Mouse (Mus musculus): ENCODE measurements around the gene Aasdh. TPM values are rescaled to one million over a fixed set of nuclear protein-coding genes. Genes with fewer than 3 reads are reported as not detected.
A peak's percentile ranks its signal among the peaks of the same experiment; 100 is the strongest.
"Not testable (repeated sequence)": the region's sequence is repeated elsewhere in the genome, so short reads cannot be mapped to it uniquely, and the experiment has no call there.

Gene Aasdh
- polyA plus RNA-seq, 1 experiment from 2014 or later, result 18.5 TPM

DNA sequence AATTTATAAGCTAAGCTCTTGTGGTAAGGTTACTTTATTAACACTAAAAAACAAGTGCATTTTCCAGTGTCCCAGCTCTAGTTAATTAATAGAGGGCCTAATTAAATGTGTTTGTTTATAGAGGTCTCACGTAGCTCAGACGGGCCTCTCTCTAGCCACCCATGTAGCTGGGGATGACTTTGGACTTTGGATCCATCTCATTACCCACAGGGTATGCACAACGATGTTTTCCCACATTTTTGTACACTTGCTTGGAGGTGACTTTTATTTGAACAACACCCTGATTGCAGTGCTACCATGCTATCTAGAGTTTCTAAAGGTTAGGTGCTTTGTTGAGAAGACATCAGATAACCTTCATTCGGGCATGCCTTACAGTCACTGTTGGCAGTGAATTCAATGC is 37.2 kb upstream of the Aasdh start:
- no peak overlapping the region for H3K27ac ChIP-seq
- no peak overlapping the region for H3K9ac ChIP-seq
- no peaks in the 10 kb centered on the region for H3K27me3 ChIP-seq (replicated peaks)
- H3K9me3 ChIP-seq, result no peaks in the 10 kb centered on the region
- no peak overlapping the region for H3K4me3 ChIP-seq
- 90% methylated on average over 4 of the region's 4 CpGs for WGBS
- no peak overlapping the region for H3K4me2 ChIP-seq (replicated peaks)
- no peaks in the 10 kb centered on the region for H3K4me1 ChIP-seq
- ATAC-seq (ENCODE audit: low FRiP score, low read depth), result no peak
- H3K36me3 ChIP-seq, result peaks cover 19% of the 10 kb centered on the region

DNA sequence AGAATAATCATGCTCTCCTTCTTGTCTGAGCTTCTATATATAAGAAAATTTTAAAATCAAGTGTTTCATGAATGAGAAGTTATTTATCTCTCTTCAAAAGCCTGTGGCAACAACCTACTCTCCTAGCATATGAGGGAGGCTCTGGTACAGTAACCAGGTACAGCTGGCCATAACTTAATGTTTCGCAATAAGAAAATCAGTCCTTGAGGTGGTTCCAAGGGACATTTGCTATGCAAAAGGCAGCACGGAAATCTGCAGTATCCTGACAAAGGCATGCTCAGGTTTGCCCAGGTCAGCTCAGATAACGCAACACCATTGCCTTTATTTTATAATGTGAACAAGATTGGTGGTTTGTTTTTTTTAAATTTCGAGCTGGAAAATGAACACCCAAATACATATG is 36.7 kb upstream of the Aasdh start:
- Histone ChIP-seq H3K4me3 (no peak overlapping the region), H3K27ac (no peak overlapping the region), H3K27me3 (replicated peaks) (no peaks in the 10 kb centered on the region), H3K4me2 (replicated peaks) (no peak overlapping the region), H3K9me3 (no peaks in the 10 kb centered on the region), H3K36me3 (peaks cover 19% of the 10 kb centered on the region), H3K9ac (no peak overlapping the region), H3K4me1 (no peaks in the 10 kb centered on the region)
- ATAC-seq (ENCODE audit: low FRiP score, low read depth), result no peak
- 92% methylated on average over 4 of the region's 4 CpGs for WGBS

DNA sequence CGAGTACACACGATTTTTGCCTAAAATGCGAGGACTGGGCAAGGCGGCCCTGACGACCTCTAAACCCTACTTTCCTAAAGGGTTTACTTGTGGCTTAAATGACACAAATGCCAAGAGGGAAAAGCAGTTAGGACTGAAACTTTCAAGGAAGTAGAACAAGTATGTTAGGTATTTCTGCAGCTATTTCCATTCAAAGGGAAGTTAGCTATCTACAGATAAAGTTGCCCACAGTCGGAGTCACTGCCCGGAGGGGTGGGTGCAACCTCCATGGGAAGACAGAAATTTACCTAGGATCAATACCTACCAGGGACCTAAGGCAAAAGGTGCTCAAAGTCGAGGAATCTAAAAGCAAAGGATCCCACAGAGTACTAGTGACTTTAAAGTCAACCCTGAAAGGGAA is 34.4 kb upstream of the Aasdh start:
- Histone ChIP-seq H3K9me3 (no peaks in the 10 kb centered on the region), H3K27ac (no peak overlapping the region), H3K27me3 (replicated peaks) (no peaks in the 10 kb centered on the region), H3K4me1 (no peaks in the 10 kb centered on the region), H3K4me3 (no peak overlapping the region), H3K4me2 (replicated peaks) (no peak overlapping the region), H3K9ac (no peak overlapping the region), H3K36me3 (peaks cover 19% of the 10 kb centered on the region)
- ATAC-seq (ENCODE audit: low FRiP score, low read depth), result no peak
- WGBS, result 97% methylated on average over 8 of the region's 8 CpGs

DNA sequence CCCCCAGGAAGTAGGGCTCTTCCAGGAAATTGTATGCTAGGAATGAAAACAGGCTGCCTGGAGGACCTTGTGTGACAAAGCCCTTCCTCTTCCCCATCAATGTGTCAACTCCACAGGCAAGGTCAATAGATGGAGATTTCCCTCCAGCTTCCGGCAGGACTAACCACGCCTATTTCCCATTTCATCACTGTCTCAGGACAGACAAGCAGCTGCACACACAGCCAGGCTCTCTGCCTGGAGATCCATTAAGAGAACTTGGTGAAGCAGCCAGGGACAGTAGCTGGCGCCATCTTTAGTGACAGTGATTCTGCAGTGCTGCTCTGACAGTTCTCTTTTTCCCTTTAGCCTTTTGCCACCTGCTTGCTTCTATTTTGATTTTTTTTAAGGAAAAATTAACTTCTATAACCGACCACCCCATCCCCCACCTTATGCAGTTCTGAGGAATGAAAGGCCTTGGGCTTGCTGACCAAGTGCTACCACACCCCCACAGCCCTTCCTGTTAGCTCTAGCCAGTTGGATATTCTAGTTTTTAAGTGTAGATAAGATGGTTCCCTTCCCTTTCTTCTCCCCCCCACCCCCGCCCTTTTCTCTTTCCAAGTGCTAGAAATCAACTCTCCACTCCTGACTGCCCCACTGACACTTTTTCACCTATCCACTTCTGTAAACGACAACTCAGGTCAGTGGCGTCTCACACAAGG is 24.0 kb upstream of the Aasdh start:
- Histone ChIP-seq H3K4me1 (no peaks in the 10 kb centered on the region), H3K4me3 (no peak overlapping the region), H3K27ac (no peak overlapping the region), H3K36me3 (peaks cover 33% of the 10 kb centered on the region), H3K9ac (no peak overlapping the region), H3K9me3 (0 out of 2 replicates have a peak, but pooled peaks cover 11% of the 10 kb centered on the region), H3K4me2 (replicated peaks) (no peak overlapping the region), H3K27me3 (replicated peaks) (no peaks in the 10 kb centered on the region)
- no peak for ATAC-seq (ENCODE audit: low FRiP score, low read depth)
- WGBS, result 73% methylated on average over 7 of the region's 7 CpGs

DNA sequence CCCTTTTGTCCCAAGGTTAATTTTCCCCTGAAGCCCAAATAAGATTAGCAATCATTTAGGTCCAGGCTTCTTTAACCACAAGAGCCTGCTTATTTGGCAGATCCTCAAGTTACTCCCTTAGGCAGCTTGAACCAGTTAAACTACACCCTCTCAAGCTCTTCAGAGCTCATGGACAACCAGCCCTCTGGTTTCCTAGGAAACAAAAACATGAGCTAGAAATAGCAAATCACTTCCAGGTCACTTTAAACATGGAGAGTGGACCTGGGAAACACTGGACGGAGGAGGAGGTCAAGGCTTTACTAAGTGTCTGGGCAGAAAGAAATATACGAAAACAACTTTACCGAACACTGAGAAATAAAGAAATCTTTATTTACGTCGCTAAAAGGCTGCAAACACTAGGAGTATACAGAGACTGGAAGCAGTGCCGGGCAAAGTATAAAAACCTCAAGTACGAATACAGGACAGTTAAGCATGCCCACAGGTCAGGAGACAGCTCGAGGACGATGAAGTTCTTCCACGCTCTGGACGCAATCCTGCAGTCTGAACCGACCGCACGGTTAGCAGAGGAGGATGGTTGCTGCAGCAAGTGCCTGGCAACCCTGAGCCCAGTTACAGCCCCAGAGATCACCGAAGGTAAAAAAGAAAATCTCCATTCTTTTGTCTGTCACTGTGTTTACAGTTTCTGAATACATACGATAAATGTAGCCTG is 23.0 kb upstream of the Aasdh start:
- Histone ChIP-seq H3K4me1 (no peaks in the 10 kb centered on the region), H3K9me3 (0 out of 2 replicates have a peak, but pooled peaks cover 11% of the 10 kb centered on the region), H3K27me3 (replicated peaks) (no peaks in the 10 kb centered on the region), H3K36me3 (peaks cover 33% of the 10 kb centered on the region), H3K4me3 (no peak overlapping the region), H3K9ac (no peak overlapping the region), H3K27ac (no peak overlapping the region), H3K4me2 (replicated peaks) (no peak overlapping the region)
- ATAC-seq (ENCODE audit: low FRiP score, low read depth), result no peak
- WGBS, result 90% methylated on average over 16 of the region's 16 CpGs

DNA sequence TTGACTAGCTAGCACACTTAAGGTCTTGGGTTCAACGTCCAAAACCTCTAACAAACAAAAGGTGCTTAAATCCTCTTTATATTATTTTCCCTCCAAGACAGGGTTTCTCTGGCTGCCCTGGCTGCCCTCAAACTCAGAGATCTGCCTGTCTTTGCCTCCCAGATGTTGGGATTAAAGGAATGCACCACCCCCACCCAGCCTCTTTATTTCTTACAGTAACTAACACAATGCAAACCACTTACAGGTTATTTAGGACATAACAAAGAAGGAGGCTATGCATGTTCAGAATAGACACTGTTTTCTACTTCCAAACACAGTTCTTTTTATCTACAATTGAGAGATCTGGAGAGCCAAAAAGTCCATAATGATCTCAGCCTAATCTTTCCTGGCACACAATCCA is 19.0 kb upstream of the Aasdh start:
- Histone ChIP-seq H3K4me2 (replicated peaks) (no peak overlapping the region), H3K9me3 (0 out of 2 replicates have a peak, but pooled peaks cover 11% of the 10 kb centered on the region), H3K4me1 (no peaks in the 10 kb centered on the region), H3K9ac (no peak overlapping the region), H3K4me3 (no peak overlapping the region), H3K36me3 (peaks cover 52% of the 10 kb centered on the region), H3K27me3 (replicated peaks) (no peaks in the 10 kb centered on the region), H3K27ac (no peak overlapping the region)
- no peak for ATAC-seq (ENCODE audit: low FRiP score, low read depth)
- WGBS, result 91% methylated on average over 1 of the region's 1 CpGs

DNA sequence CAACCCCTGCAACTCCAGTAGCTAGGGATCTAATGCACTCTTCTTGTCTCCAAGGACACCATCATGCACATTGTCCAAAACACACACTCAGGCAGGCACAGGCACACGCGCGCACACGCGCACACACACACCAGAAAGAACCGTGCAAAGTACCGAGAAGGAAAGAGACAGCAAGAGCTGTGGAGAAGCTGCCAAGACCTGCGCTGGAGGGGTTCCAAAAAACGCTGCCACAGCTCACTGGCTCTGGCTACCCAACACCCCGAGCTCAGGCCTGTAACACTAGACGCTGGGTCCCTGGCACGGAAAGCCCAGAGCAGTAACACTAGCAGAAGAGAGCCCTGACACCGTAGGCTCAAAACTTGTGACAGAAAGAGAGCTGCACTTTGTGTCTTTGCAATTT is 18.1 kb upstream of the Aasdh start:
- Histone ChIP-seq H3K4me1 (no peaks in the 10 kb centered on the region), H3K4me2 (replicated peaks) (no peak overlapping the region), H3K27me3 (replicated peaks) (no peaks in the 10 kb centered on the region), H3K4me3 (no peak overlapping the region), H3K9ac (no peak overlapping the region), H3K36me3 (peaks cover 55% of the 10 kb centered on the region), H3K27ac (no peak overlapping the region), H3K9me3 (0 out of 2 replicates have a peak, but pooled peaks cover 11% of the 10 kb centered on the region)
- 96% methylated on average over 13 of the region's 13 CpGs for WGBS
- ATAC-seq (ENCODE audit: low FRiP score, low read depth), result no peak

DNA sequence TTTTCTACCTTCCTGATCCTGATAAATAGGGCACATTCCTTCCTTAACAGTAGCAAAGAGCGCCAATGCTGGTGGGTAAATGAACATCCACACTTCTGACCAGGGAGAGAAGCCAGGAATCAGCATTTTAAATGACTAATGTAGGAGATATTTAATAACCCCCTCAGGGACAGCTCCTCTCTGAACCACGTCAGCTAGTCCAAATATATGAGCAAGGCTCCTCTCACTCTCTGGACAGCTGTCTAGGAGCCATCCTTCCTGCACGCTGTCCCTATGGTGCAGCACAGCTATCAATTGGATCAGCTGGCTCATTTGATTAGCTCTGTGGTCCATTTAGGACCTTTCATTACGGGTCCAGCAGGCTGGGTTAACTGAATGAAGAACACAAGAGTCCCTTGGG is 17.5 kb upstream of the Aasdh start:
- 76% methylated on average over 4 of the region's 4 CpGs for WGBS
- Histone ChIP-seq H3K27me3 (replicated peaks) (no peaks in the 10 kb centered on the region), H3K27ac (no peak overlapping the region), H3K4me1 (no peaks in the 10 kb centered on the region), H3K9ac (no peak overlapping the region), H3K4me3 (no peak overlapping the region), H3K4me2 (replicated peaks) (no peak overlapping the region), H3K36me3 (peaks cover 57% of the 10 kb centered on the region), H3K9me3 (0 out of 2 replicates have a peak, but pooled peaks cover 11% of the 10 kb centered on the region)
- ATAC-seq (ENCODE audit: low FRiP score, low read depth), result no peak

DNA sequence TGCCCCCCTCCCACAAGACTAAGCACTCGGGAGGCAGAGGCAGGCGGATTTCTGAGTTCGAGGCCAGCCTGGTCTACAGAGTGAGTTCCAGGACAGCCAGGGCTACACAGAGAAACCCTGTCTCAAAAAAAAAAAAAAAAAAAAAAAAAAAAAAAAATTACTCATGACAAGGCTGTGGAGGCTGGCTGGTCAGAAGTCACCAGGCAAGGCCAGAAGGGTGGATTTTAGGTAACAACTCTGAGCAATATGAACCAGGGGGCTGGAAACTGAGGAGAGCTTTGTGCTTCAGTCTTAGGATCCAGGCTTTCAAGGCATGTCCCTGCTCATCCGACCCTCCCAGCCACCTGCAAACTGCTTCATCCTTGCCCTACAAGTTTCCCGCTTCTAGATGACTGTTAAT is 7.2 kb upstream of the Aasdh start:
- H3K27ac ChIP-seq; H3K27me3 ChIP-seq (replicated peaks); H3K4me3 ChIP-seq; H3K9me3 ChIP-seq; ATAC-seq (ENCODE audit: low FRiP score, low read depth); H3K9ac ChIP-seq; H3K4me2 ChIP-seq (replicated peaks); H3K4me1 ChIP-seq: not testable (repeated sequence)
- H3K36me3 ChIP-seq, result peaks cover 17% of the 10 kb centered on the region
- 88% methylated on average over 5 of the region's 5 CpGs for WGBS

DNA sequence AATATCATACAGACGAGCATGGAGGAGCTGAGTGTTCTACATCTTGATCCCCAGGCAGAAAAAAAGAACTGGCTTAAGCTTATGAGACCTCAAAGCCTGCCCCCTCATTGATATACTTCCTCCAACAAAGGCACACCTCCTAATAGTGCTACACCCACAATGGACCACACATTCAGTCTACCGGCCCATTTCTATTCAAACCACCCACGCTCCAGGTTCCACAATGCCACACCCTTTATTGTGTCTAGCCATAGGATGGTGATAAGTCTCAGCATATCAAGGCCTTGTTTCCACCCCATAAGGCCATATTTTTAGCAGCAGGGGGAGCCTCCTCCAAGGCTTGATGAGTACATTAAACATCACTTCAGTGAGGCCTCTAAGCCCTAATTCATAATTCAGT is 5.5 kb upstream of the Aasdh start:
- Histone ChIP-seq H3K9me3 (no peaks in the 10 kb centered on the region), H3K27me3 (replicated peaks) (no peaks in the 10 kb centered on the region), H3K36me3 (peaks cover 13% of the 10 kb centered on the region), H3K9ac (no peak overlapping the region), H3K27ac (no peak overlapping the region), H3K4me3 (no peak overlapping the region), H3K4me1 (peaks cover 3% of the 10 kb centered on the region; the same call in 1 of the 2 replicates), H3K4me2 (replicated peaks) (no peak overlapping the region)
- 80% methylated on average over 3 of the region's 3 CpGs for WGBS
- no peak for ATAC-seq (ENCODE audit: low FRiP score, low read depth)

DNA sequence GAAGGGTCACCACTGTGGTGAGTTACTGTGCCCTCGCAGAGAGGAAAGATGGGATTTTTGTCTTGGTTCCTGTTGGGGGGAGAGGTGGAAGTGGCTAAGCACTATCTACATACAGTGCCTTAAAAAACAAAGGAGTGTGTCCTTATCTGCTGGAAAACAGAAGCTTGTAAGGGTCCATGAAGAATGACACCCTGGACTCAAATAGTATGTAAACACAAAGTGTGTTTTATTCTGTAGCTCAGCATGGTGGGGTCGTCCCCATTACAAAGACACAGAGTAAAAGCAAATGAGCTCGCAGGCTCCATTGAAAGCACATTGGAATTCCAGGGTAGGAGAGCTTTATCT is 813 bp upstream of the Aasdh start:
- Histone ChIP-seq H3K4me3 (peak overlapping the region; percentile 53), H3K36me3 (no peaks in the 10 kb centered on the region), H3K4me1 (peaks cover 5% of the 10 kb centered on the region; the same call in 1 of the 2 replicates), H3K9ac (peak overlapping the region; percentile 63), H3K27ac (no peak overlapping the region), H3K27me3 (replicated peaks) (no peaks in the 10 kb centered on the region), H3K9me3 (no peaks in the 10 kb centered on the region), H3K4me2 (replicated peaks) (peak overlapping the region; percentile 73)
- ATAC-seq (ENCODE audit: low FRiP score, low read depth), result no peak; the same call in 1 of the 2 replicates
- WGBS, result 35% methylated on average over 3 of the region's 3 CpGs

DNA sequence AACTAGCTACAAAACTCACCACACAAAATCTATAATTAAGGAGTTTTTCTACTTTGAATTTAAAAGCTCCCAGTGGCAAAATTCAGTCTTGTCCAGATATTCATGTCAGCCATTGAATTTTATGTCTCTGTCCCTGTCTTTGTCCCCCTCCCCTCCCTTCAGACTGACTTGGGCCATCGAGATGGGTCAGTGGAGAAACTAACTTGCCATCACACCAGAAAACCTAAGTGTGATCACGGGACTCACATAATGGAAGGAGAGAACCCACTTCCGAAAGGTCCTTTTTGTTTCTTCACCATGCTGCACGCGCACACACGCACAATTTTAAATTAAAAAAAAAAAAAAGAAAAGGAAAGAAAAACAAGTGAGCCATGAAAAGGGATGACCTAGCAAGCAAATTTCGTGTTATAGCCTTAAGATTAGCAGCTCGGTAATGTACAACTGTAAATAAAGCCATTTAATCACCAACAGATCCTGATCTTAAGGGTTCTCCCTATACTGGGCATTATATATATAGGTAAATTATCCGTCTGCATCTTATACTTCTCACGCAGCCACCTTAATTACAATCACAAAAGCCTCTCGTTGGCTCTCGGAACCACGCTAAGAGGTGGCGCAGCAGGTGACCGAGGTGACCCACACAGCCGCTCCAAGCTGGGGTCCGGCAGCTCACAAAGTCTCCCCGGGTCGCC is 455 bp downstream of the Aasdh start:
- Histone ChIP-seq H3K27me3 (replicated peaks) (no peaks in the 10 kb centered on the region), H3K36me3 (no peaks in the 10 kb centered on the region; the same call in 1 of the 2 replicates), H3K4me2 (replicated peaks) (peak overlapping the region; percentile 73), H3K9ac (peak overlapping the region; percentile 63), H3K4me3 (peak overlapping the region; percentile 53), H3K4me1 (peaks cover 5% of the 10 kb centered on the region; the same call in 1 of the 2 replicates), H3K27ac (0 out of 2 replicates have a peak overlapping the region, but pooled peaks have one; percentile 69), H3K9me3 (no peaks in the 10 kb centered on the region)
- ATAC-seq (ENCODE audit: low FRiP score, low read depth), result no peak; the same call in 1 of the 2 replicates
- WGBS, result 2% methylated on average over 19 of the region's 19 CpGs
